Mouse (Mus musculus): Measurements from ENCODE around the gene Slc35f4. TPM values are rescaled to one million over a fixed set of nuclear protein-coding genes. Genes with fewer than 3 reads are reported as not detected.

Gene Slc35f4
- polyA plus RNA-seq, 1 experiment from 2014 or later = 23.3 TPM

DNA sequence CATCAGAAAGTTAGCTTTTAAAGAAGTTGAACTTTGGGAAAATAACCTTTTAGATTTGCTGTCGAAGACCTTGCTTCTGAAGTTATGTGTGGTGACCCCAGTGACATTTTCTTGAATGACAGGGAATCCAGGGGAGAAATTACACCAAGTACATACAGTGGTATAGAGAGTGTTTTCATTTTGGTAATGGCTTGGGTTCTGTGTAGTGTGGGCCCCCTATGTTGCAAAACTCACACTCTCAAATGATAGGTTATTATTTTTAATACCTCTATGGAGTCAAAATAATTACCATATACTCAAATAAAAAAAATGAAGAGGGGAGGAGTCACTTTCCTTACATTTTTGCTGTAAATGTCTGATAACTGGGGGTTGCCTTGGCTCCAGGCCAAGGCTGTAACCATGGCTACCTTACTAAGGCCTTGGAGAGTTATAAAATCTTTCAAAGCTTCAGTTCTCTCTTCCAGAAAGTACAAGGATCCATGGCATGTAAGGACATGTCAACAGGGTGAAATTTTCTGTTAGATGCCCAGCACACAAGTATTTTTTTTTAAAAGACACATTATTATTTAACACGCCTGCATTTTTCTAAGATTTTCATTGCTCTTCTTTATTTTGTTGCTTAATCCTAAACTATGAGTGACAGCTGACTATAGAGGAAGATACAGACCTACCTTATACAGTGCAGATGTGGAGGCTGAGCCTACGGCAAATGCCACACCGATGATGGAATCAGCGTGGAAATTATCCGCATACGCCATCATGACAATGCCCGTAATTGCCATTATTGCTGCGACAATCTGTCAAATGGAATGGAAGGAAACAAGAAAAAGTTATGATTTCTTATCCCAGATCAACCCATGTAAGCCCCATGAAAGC, 220.1 kb downstream of the Slc35f4 start:
- Histone ChIP-seq H3K27me3 (ENCODE audit: control insufficient read depth, insufficient read depth, low read depth, low read length) (no peaks in the 10 kb centered on the region), H3K36me3 (ENCODE audit: control insufficient read depth, insufficient read depth, low read length) (no peaks in the 10 kb centered on the region), H3K4me1 (ENCODE audit: control insufficient read depth, insufficient read depth, low read length) (peaks cover 3% of the 10 kb centered on the region), H3K9ac (ENCODE audit: low read depth, low read length) (no peak overlapping the region), H3K9me3 (replicated peaks; ENCODE audit: control insufficient read depth, low read length, poor library complexity, severe bottlenecking) (no peaks in the 10 kb centered on the region), H3K4me3 (ENCODE audit: low read depth, low read length) (no peak overlapping the region), H3K4me2 (ENCODE audit: low read length) (no peak overlapping the region), H3K27ac (ENCODE audit: low read length) (no peak overlapping the region)
- no peak for ATAC-seq
- WGBS = 85% methylated on average over 9 of the region's 9 CpGs

DNA sequence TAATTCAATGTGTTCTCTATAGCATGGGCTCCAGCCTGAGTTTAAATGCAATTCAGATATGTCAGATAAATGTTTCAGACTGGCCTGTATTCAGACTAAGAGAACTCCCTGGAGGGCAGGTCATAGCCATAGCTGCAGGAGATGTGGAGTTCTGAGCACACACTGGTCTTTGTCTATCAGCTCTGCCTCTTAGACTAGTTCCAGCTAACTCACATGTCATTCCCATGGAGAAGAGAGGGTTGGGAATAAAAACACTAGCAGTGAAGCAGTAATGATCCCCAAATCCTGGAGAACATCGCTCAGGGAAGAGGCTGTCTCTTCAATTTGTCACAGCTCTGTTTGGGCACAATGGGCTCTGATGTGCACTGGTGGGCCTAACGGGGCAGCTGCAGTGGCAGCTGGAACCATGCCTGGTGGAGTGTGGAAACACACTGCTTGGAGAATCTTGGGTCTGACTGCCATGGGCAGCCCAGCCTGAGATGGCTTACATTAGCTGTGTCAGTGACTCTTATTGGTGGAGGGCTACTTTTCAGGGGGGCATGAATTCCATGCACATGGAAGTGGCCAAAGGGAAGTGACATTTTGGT, 223.5 kb downstream of the Slc35f4 start:
- ATAC-seq = peak; percentile 77

DNA sequence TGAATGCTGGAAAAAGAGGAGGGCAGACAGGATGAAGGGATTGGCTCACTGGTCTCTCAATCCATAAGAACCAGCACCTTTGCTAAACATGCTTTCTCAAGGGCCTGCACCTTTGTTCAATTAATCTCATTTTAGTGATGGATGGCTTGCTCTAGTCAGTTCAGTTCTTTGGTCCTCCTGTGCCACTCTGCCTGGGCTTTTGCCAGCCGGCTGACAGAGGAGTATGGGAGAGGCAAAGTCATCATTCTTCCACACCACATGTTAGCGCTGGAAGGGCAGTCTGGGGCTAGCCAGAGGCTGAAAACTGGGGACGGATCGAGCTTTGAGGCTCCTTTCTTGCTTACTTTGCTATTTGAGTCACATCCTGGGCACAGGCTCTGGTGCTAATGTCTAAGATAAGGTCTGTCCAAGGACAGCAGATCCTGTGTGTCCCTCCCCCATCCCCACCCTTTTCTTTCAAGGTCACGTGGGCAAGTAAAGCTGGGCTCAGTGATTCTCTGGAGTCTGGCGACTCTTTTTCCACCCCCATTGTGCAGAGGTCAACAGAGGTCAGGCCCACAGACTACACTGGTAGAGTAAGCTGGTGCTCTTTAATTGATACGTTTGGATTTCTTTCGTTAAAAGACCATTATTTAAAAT, 224.7 kb downstream of the Slc35f4 start:
- no peaks in the 10 kb centered on the region for H3K36me3 ChIP-seq (ENCODE audit: control insufficient read depth, insufficient read depth, low read length)
- no peaks in the 10 kb centered on the region for H3K9me3 ChIP-seq (replicated peaks; ENCODE audit: control insufficient read depth, low read length, poor library complexity, severe bottlenecking)
- no peak overlapping the region for H3K9ac ChIP-seq (ENCODE audit: low read depth, low read length)
- peaks cover 3% of the 10 kb centered on the region for H3K4me1 ChIP-seq (ENCODE audit: control insufficient read depth, insufficient read depth, low read length)
- H3K27me3 ChIP-seq (ENCODE audit: control insufficient read depth, insufficient read depth, low read depth, low read length) = no peaks in the 10 kb centered on the region
- ATAC-seq = no peak
- 27% methylated on average over 8 of the region's 8 CpGs for WGBS
- H3K4me3 ChIP-seq (ENCODE audit: low read depth, low read length) = no peak overlapping the region
- H3K4me2 ChIP-seq (ENCODE audit: low read length) = no peak overlapping the region
- no peak overlapping the region for H3K27ac ChIP-seq (ENCODE audit: low read length)

More for the DNA sequence above, 223.5 kb downstream of the Slc35f4 start:
- Histone ChIP-seq H3K36me3 (ENCODE audit: control insufficient read depth, insufficient read depth, low read length) (no peaks in the 10 kb centered on the region), H3K27ac (ENCODE audit: low read length) (no peak overlapping the region), H3K27me3 (ENCODE audit: control insufficient read depth, insufficient read depth, low read depth, low read length) (no peaks in the 10 kb centered on the region), H3K9me3 (replicated peaks; ENCODE audit: control insufficient read depth, low read length, poor library complexity, severe bottlenecking) (no peaks in the 10 kb centered on the region), H3K4me1 (ENCODE audit: control insufficient read depth, insufficient read depth, low read length) (peaks cover 3% of the 10 kb centered on the region), H3K9ac (ENCODE audit: low read depth, low read length) (no peak overlapping the region), H3K4me2 (ENCODE audit: low read length) (no peak overlapping the region), H3K4me3 (ENCODE audit: low read depth, low read length) (no peak overlapping the region)
- 38% methylated on average over 2 of the region's 2 CpGs for WGBS

DNA sequence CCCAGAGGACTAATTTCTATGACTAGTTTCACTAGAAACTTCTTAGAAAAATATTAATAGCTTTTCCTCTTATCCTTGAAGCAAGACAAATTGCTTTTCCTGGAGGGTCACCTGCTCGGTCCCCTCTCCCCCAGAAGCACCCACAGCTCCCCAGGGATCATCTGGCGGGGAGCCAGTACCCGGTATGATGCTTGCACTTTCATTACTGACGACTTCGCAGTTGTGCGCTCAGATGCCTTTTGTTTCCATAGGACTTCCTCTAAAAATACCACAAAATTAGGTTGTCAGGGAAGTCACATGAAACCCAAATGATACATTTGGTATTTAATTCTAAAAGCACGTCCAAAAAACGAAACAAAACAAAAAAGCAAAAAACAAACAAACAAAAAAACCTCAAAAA, 225.5 kb downstream of the Slc35f4 start:
- Histone ChIP-seq H3K4me2 (ENCODE audit: low read length) (no peak overlapping the region), H3K4me3 (ENCODE audit: low read depth, low read length) (no peak overlapping the region), H3K27me3 (ENCODE audit: control insufficient read depth, insufficient read depth, low read depth, low read length) (no peaks in the 10 kb centered on the region), H3K27ac (ENCODE audit: low read length) (no peak overlapping the region), H3K4me1 (ENCODE audit: control insufficient read depth, insufficient read depth, low read length) (no peaks in the 10 kb centered on the region), H3K9ac (ENCODE audit: low read depth, low read length) (no peak overlapping the region), H3K9me3 (replicated peaks; ENCODE audit: control insufficient read depth, low read length, poor library complexity, severe bottlenecking) (no peaks in the 10 kb centered on the region), H3K36me3 (ENCODE audit: control insufficient read depth, insufficient read depth, low read length) (no peaks in the 10 kb centered on the region)
- no peak for ATAC-seq
- 67% methylated on average over 8 of the region's 8 CpGs for WGBS

DNA sequence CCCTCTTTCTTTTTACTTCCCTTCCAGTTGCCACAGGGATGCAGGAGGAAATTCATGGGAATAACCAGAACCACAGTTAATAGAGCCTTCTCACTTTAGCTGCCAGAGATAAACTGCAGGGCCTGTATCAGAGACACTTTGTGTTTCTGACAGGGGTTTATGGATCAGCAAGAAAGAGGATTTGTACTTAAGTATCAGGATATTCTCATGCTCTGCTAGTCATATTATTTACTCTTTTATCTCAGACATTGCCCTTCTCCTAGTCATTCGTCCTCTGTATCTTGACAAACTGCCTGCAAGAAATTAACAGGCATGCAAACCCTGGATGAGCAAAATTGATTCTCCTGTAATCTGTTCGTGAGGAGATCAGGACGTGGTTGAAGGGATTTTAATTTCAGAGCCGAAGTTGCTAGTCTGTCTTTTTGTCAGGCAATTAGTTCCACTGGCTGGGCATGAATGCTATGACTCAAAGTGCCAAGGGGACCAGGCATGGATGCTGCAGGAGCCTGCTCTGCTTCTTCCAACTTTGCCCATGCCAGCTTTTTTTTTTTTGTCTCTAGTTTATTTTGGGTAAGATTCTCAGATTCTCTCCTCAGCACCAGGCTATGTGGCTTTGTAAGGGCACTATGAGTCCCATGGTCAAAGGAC, 231.9 kb downstream of the Slc35f4 start:
- Histone ChIP-seq H3K36me3 (ENCODE audit: control insufficient read depth, insufficient read depth, low read length) (no peaks in the 10 kb centered on the region), H3K4me1 (ENCODE audit: control insufficient read depth, insufficient read depth, low read length) (peaks cover 3% of the 10 kb centered on the region; the same call in 1 of the 2 replicates), H3K4me3 (ENCODE audit: low read depth, low read length) (no peak overlapping the region), H3K9me3 (replicated peaks; ENCODE audit: control insufficient read depth, low read length, poor library complexity, severe bottlenecking) (no peaks in the 10 kb centered on the region), H3K27ac (ENCODE audit: low read length) (0 out of 2 replicates have a peak overlapping the region, but pooled peaks have one; percentile 11), H3K9ac (ENCODE audit: low read depth, low read length) (no peak overlapping the region), H3K27me3 (ENCODE audit: control insufficient read depth, insufficient read depth, low read depth, low read length) (no peaks in the 10 kb centered on the region), H3K4me2 (ENCODE audit: low read length) (no peak overlapping the region)
- peak; percentile 79 for ATAC-seq
- WGBS = 6% methylated on average over 4 of the region's 4 CpGs

DNA sequence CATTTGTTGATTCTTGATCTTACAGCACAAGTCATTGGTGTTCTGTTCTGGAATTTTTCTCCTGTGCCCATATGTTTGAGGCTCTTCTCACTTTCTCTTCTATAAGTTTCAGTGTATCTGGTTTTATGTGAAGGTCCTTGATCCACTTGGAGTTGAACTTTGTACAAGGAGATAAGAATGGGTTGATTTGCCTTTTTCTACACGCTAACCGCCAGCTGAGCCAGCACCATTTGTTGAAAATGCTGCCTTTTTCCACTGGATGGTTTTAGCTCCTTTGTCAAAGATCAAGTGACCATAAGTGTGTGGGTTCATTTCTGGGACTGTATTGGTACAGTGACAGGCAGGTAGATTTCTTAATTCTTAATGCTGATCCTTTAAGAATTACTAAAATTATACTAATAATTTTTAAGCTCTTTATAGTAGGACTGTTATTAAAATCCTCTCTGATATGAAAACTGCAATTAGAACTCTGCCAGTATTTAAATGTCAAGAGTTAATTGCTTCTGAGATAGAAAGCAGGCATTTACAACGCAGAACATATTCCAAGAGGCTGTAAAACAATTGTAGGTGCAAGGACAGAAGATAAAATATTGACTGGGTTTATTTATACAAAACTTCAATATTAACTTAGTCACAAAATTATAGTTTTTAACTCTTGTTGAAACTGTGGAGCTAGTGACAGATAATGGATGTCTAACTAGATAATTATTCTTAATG, 235.7 kb downstream of the Slc35f4 start:
- Histone ChIP-seq H3K9me3 (replicated peaks; ENCODE audit: control insufficient read depth, low read length, poor library complexity, severe bottlenecking) (no peaks in the 10 kb centered on the region), H3K4me2 (ENCODE audit: low read length) (no peak overlapping the region), H3K4me1 (ENCODE audit: control insufficient read depth, insufficient read depth, low read length) (peaks cover 3% of the 10 kb centered on the region; the same call in 1 of the 2 replicates), H3K27me3 (ENCODE audit: control insufficient read depth, insufficient read depth, low read depth, low read length) (no peaks in the 10 kb centered on the region), H3K36me3 (ENCODE audit: control insufficient read depth, insufficient read depth, low read length) (no peaks in the 10 kb centered on the region), H3K9ac (ENCODE audit: low read depth, low read length) (no peak overlapping the region), H3K27ac (ENCODE audit: low read length) (no peak overlapping the region), H3K4me3 (ENCODE audit: low read depth, low read length) (no peak overlapping the region)
- no peak for ATAC-seq
- 83% methylated on average over 3 of the region's 3 CpGs for WGBS

DNA sequence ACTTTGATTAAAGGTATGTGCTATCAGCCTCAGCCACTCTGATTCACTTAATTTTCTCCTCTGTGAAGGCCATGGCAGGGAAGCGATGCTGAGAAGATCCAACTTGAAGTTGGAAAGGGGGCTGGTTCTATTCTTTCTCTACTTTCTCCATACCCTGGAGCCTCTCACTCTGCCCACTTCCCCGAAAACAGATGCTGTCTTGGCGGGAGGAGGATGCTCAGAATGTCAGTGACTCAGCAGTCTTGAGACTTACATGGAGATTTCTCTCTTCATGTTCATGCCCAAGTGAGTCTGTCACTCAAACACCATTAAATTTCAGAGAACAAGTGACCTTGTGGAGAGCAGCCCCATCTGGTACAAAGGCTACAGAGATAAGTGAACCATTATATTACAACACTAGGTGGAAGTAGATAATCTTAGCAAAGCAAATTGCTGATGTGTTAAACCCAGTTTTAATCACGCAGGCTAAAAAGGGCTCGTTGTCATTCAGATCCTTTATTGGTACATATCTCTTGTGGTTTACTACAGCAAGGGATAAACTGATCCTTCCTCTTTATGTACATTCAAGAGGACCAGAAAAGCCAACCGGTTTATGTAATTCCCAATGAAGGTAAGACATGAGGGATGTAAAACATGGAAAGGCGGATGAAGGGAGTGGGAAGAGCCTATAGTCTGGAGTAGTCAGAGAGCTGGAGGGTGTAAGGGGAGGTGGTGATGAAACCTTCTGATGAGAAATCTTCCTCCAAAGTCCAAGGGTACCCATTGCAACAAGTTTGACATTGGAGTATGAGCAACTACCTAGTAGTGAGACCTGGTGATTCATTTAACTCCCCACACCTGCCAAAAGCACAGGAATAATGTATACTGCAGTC, 241.8 kb downstream of the Slc35f4 start:
- no peak overlapping the region for H3K9ac ChIP-seq (ENCODE audit: low read depth, low read length)
- no peaks in the 10 kb centered on the region for H3K27me3 ChIP-seq (ENCODE audit: control insufficient read depth, insufficient read depth, low read depth, low read length)
- 75% methylated on average over 7 of the region's 7 CpGs for WGBS
- H3K4me2 ChIP-seq (ENCODE audit: low read length) = no peak overlapping the region
- no peak overlapping the region for H3K4me3 ChIP-seq (ENCODE audit: low read depth, low read length)
- no peaks in the 10 kb centered on the region for H3K9me3 ChIP-seq (replicated peaks; ENCODE audit: control insufficient read depth, low read length, poor library complexity, severe bottlenecking)
- no peaks in the 10 kb centered on the region for H3K36me3 ChIP-seq (ENCODE audit: control insufficient read depth, insufficient read depth, low read length)
- no peak overlapping the region for H3K27ac ChIP-seq (ENCODE audit: low read length)
- no peak for ATAC-seq
- no peaks in the 10 kb centered on the region for H3K4me1 ChIP-seq (ENCODE audit: control insufficient read depth, insufficient read depth, low read length)

DNA sequence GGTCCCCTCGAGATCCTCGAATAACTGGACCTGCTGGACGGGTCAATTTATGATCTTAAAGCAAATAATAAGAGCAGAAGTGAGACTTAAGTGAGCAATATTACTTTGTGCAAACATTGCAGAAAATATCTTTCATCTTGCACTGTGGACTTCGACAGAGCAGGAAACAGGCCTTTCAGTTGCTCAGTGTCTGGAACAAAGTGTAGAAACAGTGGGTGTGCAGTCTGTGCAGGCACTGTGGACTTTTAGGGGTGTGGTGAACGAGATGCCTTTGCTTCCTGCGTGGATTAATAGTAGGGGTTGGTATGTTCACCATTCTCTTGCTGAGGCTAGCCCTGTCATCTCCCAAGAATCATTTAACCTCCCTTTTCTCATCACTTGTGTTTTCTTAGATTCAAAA, 247.0 kb downstream of the Slc35f4 start:
- no peaks in the 10 kb centered on the region for H3K9me3 ChIP-seq (replicated peaks; ENCODE audit: control insufficient read depth, low read length, poor library complexity, severe bottlenecking)
- H3K27ac ChIP-seq (ENCODE audit: low read length) = no peak overlapping the region
- H3K36me3 ChIP-seq (ENCODE audit: control insufficient read depth, insufficient read depth, low read length) = no peaks in the 10 kb centered on the region
- no peak overlapping the region for H3K4me2 ChIP-seq (ENCODE audit: low read length)
- H3K4me3 ChIP-seq (ENCODE audit: low read depth, low read length) = no peak overlapping the region
- H3K9ac ChIP-seq (ENCODE audit: low read depth, low read length) = no peak overlapping the region
- no peak for ATAC-seq
- 85% methylated on average over 6 of the region's 6 CpGs for WGBS
- no peaks in the 10 kb centered on the region for H3K4me1 ChIP-seq (ENCODE audit: control insufficient read depth, insufficient read depth, low read length)
- H3K27me3 ChIP-seq (ENCODE audit: control insufficient read depth, insufficient read depth, low read depth, low read length) = no peaks in the 10 kb centered on the region
